ENCODE assay signal across 20 mouse cellular contexts in the genomic region with DNA sequence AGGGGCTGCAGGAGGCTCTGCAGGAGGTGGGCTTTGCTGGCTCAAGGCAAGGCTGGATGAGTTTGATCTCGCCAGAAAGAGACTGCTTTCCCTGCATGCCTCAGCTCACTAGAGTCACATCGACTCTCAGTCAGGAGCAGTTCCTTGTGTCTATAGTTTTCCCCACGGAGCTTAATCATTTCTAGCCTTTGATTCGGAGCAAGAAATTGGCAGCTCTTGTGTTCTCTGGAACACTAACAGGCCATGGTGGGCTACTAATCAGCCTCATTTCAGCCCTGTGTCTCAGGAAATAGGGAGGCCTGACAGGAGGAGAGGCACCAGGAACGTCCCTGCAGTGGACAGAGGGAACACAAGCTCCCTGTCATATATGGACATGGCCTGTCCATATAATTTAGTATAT. TPM values are rescaled to one million over a fixed set of nuclear protein-coding genes. Genes with fewer than 3 reads are reported as not detected.
"Had no signal": no experiment of that assay in that cellular context is flagged by ENCODE, and none has a peak within 500 bp of the region (broad histone marks: within the 10 kb centered on the region; RNA-seq: fewer than 3 reads in every experiment).

No protein-coding gene starts in this region.

- H3K4me3 ChIP-seq: neural tube, embryonic 13.5 days; neural tube, embryonic 15.5 days; stomach, embryonic 15.5 days had no signal

- H3K4me2 ChIP-seq: neural tube, embryonic 13.5 days; neural tube, embryonic 15.5 days; stomach, embryonic 15.5 days had no signal

- H3K9me3 ChIP-seq: neural tube, embryonic 13.5 days; neural tube, embryonic 15.5 days; stomach, embryonic 15.5 days had no signal

- H3K4me1 ChIP-seq: stomach, embryonic 15.5 days had no signal

- DNase-seq: retina, postnatal 1 day; right cerebral cortex, adult 18-20 months; right cerebral cortex, postnatal 14 days; right cerebral cortex, postnatal 25 days; right cerebral cortex, postnatal 4 days; spleen, adult 18-20 months; thymus, adult 18-20 months; thymus, adult 2 months; thymus, postnatal 14 days; thymus, postnatal 25 days; thymus, postnatal 36 days; thymus, postnatal 4 days had no signal

- H3K9ac ChIP-seq: neural tube, embryonic 13.5 days; neural tube, embryonic 15.5 days; stomach, embryonic 15.5 days had no signal

- H3K27me3 ChIP-seq: neural tube, embryonic 13.5 days; neural tube, embryonic 15.5 days; stomach, embryonic 15.5 days had no signal

- H3K27ac ChIP-seq: neural tube, embryonic 13.5 days; neural tube, embryonic 15.5 days; stomach, embryonic 15.5 days; stomach, postnatal 0 days had no signal

- H3K36me3 ChIP-seq: neural tube, embryonic 13.5 days; neural tube, embryonic 15.5 days; stomach, embryonic 15.5 days had no signal

RNA-seq across cellular contexts. Expression of a gene that starts 2.6 kb away (rescaled TPM):
- polyA plus RNA-seq: neural tube, embryonic 13.5 days; neural tube, embryonic 14.5 days; neural tube, embryonic 15.5 days; small intestine, adult 2 months; stomach, embryonic 14.5 days; stomach, embryonic 15.5 days; stomach, embryonic 16.5 days; stomach, postnatal 0 days had no signal
